Comparison of ENCODE assay signal across 8 mouse cellular contexts in the genomic region with DNA sequence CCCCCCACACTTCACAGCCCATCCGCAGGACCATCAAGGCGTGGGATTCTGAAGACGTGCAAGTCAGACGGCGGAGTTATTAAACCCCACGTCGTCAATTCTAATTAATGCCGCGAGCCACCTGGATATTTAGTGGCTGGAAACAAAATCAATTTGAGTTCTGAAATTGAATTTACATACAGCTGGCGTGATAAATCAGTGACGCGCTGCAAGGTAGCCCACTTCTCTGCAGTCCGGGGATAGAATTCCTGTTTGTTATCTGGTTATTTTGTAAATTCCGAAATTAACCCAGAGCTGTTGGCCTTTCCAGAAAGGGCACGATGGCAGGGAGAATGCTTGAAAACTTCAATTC.
A peak's percentile ranks its signal among the peaks of the same experiment; 100 is the strongest.
DNase-seq lines count a peak whose midpoint lies in the region; ATAC-seq lines count a peak whose summit lies in the region.

No protein-coding gene starts in this region.

- peaks cover 6% of the 10 kb centered on the region; the same call in 1 of the 2 replicates for H3K4me1 ChIP-seq in heart, embryonic 11.5 days (ENCODE audit: control insufficient read depth, insufficient read depth, low read length)
- peaks cover 13% of the 10 kb centered on the region; the same call in 1 of the 2 replicates for H3K4me1 ChIP-seq in neural tube, embryonic 11.5 days (ENCODE audit: control insufficient read depth, insufficient read depth, low read length)
- peaks cover 11% of the 10 kb centered on the region for H3K4me1 ChIP-seq in limb, embryonic 13.5 days
- H3K4me1 ChIP-seq in stomach, embryonic 16.5 days (ENCODE audit: control insufficient read depth, insufficient read depth, low read length): peaks cover 6% of the 10 kb centered on the region

- DNase-seq in heart, adult 8-10 months (ENCODE audit: low spot score): no peak
- no peak for DNase-seq in neural tube, embryonic 11.5 days (ENCODE audit: low spot score)
- DNase-seq in neural tube, embryonic 10.5 days (ENCODE audit: extremely low spot score, low spot score): no peak
- DNase-seq in ovary, adult 18-20 months (ENCODE audit: low spot score): no peak
- no peak for DNase-seq in T-cell, adult 2 months (ENCODE audit: low spot score)

- WGBS in heart, embryonic 11.5 days (ENCODE audit: insufficient replicate concordance): 8% methylated on average over 15 of the region's 15 CpGs
- 11% methylated on average over 15 of the region's 15 CpGs for WGBS in neural tube, embryonic 11.5 days
- WGBS in limb, embryonic 13.5 days: 7% methylated on average over 15 of the region's 15 CpGs
- WGBS in stomach, embryonic 16.5 days: 10% methylated on average over 15 of the region's 15 CpGs

- peak overlapping the region; percentile 33 for H3K4me3 ChIP-seq in heart, embryonic 11.5 days (ENCODE audit: low read depth, low read length)
- peak overlapping the region; percentile 10; the same call in 1 of the 2 replicates for H3K4me3 ChIP-seq in neural tube, embryonic 11.5 days (ENCODE audit: low read depth, low read length)
- peak overlapping the region; percentile 35 for H3K4me3 ChIP-seq in limb, embryonic 13.5 days
- H3K4me3 ChIP-seq in stomach, embryonic 16.5 days (replicated peaks; ENCODE audit: low read length): peak overlapping the region; percentile 21

- ATAC-seq in heart, embryonic 11.5 days (replicated peaks; ENCODE audit: insufficient number of reproducible peaks, low FRiP score, low TSS enrichment): no peak
- ATAC-seq in neural tube, embryonic 11.5 days (ENCODE audit: insufficient read depth, low FRiP score, low TSS enrichment): peak; percentile 7; the same call in 1 of the 2 replicates
- ATAC-seq in limb, embryonic 13.5 days (ENCODE audit: low FRiP score, low read depth): no peak
- no peak for ATAC-seq in stomach, embryonic 16.5 days (ENCODE audit: insufficient read depth, low FRiP score)

- H3K36me3 ChIP-seq in heart, embryonic 11.5 days (ENCODE audit: control insufficient read depth, insufficient read depth, low read length): no peaks in the 10 kb centered on the region
- H3K36me3 ChIP-seq in neural tube, embryonic 11.5 days (ENCODE audit: control insufficient read depth, insufficient read depth, low read length): no peaks in the 10 kb centered on the region
- H3K36me3 ChIP-seq in limb, embryonic 13.5 days: no peaks in the 10 kb centered on the region
- no peaks in the 10 kb centered on the region for H3K36me3 ChIP-seq in stomach, embryonic 16.5 days (ENCODE audit: control insufficient read depth, insufficient read depth, low read length)

- H3K9ac ChIP-seq in heart, embryonic 11.5 days (ENCODE audit: low read depth, low read length): peak overlapping the region; percentile 39; the same call in 1 of the 2 replicates
- H3K9ac ChIP-seq in neural tube, embryonic 11.5 days (ENCODE audit: low read length): peak overlapping the region; percentile 20
- H3K9ac ChIP-seq in limb, embryonic 13.5 days: peak overlapping the region; percentile 32
- no peak overlapping the region for H3K9ac ChIP-seq in stomach, embryonic 16.5 days (ENCODE audit: low read length)

- no peaks in the 10 kb centered on the region for H3K9me3 ChIP-seq in heart, embryonic 11.5 days (replicated peaks; ENCODE audit: control insufficient read depth, low read length)
- H3K9me3 ChIP-seq in neural tube, embryonic 11.5 days (ENCODE audit: control insufficient read depth, low read length): no peaks in the 10 kb centered on the region
- no peaks in the 10 kb centered on the region for H3K9me3 ChIP-seq in limb, embryonic 13.5 days
- H3K9me3 ChIP-seq in stomach, embryonic 16.5 days (replicated peaks; ENCODE audit: control insufficient read depth, low read length): no peaks in the 10 kb centered on the region

- H3K27me3 ChIP-seq in heart, embryonic 11.5 days (ENCODE audit: control insufficient read depth, insufficient read depth, low read length): peaks cover 5% of the 10 kb centered on the region; the same call in 1 of the 2 replicates
- no peaks in the 10 kb centered on the region for H3K27me3 ChIP-seq in neural tube, embryonic 11.5 days (ENCODE audit: control insufficient read depth, insufficient read depth, low read length)
- H3K27me3 ChIP-seq in limb, embryonic 13.5 days: peaks cover 22% of the 10 kb centered on the region
- H3K27me3 ChIP-seq in stomach, embryonic 16.5 days (ENCODE audit: control insufficient read depth, insufficient read depth, low read length): 0 out of 2 replicates have a peak, but pooled peaks cover 7% of the 10 kb centered on the region

- H3K4me2 ChIP-seq in heart, embryonic 11.5 days: peak overlapping the region; percentile 72
- H3K4me2 ChIP-seq in neural tube, embryonic 11.5 days (ENCODE audit: low read depth): peak overlapping the region; percentile 43
- H3K4me2 ChIP-seq in limb, embryonic 13.5 days (replicated peaks): peak overlapping the region; percentile 69
- peak overlapping the region; percentile 50 for H3K4me2 ChIP-seq in stomach, embryonic 16.5 days (ENCODE audit: low read depth, low read length)

- no peak overlapping the region for H3K27ac ChIP-seq in heart, embryonic 11.5 days (ENCODE audit: low read depth, low read length)
- H3K27ac ChIP-seq in neural tube, embryonic 11.5 days (ENCODE audit: low read depth, low read length): peak overlapping the region; percentile 77
- no peak overlapping the region for H3K27ac ChIP-seq in limb, embryonic 13.5 days
- no peak overlapping the region for H3K27ac ChIP-seq in stomach, embryonic 16.5 days (ENCODE audit: low read length)
